Mouse (Mus musculus): ENCODE measurements around the gene Pdcd2l.
"Not testable (repeated sequence)": the region's sequence is repeated elsewhere in the genome, so short reads cannot be mapped to it uniquely, and the experiment has no call there.

The Pdcd2l gene

GRCm38 (mm10) chr7:34213281-34213680 is 16.8 kb upstream of the Pdcd2l start:
- no peak for DNase-seq (ENCODE audit: low read depth, low spot score)

GRCm38 (mm10) chr7:34208027-34208745 is 11.7 kb upstream of the Pdcd2l start:
- peak; percentile 57 for DNase-seq (ENCODE audit: low read depth, low spot score)

GRCm38 (mm10) chr7:34206331-34206730 is 9.9 kb upstream of the Pdcd2l start:
- no peak for DNase-seq (ENCODE audit: low read depth, low spot score)

- DNase-seq (ENCODE audit: low read depth, low spot score) = not testable (repeated sequence)
Measured at GRCm38 (mm10) chr7:34202147-34202546, 5.7 kb upstream of the Pdcd2l start.

DNA sequence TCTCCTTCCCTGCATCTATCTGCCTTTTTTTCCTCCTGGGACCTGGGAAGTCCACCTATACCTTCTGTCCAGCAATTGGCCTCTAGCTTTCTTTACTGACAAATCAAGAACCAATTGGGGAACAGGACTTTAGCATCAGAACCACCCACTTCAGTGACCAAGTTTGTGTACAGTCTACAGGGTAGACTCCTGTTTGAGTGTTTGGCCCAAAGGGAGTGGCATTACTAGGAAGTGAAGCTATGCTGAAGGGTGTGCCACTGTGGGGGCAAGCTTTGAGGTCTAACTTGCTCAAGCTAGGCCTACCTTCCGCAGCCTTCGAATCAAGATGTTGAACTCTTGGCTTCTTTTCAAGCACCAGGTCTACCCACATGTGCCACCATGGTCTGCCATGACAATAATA is 4.4 kb upstream of the Pdcd2l start:
- no peak for DNase-seq (ENCODE audit: low read depth, low spot score)

- peak; percentile 89 for DNase-seq (ENCODE audit: low read depth, low spot score)
Measured at GRCm38 (mm10) chr7:34198346-34198745, 1.9 kb upstream of the Pdcd2l start.

GRCm38 (mm10) chr7:34195632-34196031 is 829 bp downstream of the Pdcd2l start:
- DNase-seq (ENCODE audit: low read depth, low spot score) = peak; percentile 70

DNA sequence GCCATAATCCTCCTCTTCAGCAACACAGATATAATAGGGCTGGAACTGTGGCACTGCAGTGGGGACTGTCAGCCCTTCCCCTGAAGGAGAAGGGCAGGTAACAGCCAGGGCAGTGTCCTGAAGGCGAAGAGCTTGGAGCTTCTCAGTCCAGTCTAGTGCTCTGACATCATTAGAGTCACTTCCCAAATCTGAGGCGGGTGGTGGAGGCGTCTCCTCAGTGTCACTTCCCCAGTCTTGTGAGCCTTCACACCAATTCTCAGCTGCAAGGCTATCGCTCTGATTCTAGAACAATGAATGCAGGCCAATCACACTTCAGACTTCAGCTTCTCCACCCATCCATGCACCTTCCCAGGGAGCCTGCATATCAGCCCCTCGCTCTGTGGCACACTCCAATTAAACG is 3.6 kb downstream of the Pdcd2l start:
- no peak for DNase-seq (ENCODE audit: low read depth, low spot score)

DNA sequence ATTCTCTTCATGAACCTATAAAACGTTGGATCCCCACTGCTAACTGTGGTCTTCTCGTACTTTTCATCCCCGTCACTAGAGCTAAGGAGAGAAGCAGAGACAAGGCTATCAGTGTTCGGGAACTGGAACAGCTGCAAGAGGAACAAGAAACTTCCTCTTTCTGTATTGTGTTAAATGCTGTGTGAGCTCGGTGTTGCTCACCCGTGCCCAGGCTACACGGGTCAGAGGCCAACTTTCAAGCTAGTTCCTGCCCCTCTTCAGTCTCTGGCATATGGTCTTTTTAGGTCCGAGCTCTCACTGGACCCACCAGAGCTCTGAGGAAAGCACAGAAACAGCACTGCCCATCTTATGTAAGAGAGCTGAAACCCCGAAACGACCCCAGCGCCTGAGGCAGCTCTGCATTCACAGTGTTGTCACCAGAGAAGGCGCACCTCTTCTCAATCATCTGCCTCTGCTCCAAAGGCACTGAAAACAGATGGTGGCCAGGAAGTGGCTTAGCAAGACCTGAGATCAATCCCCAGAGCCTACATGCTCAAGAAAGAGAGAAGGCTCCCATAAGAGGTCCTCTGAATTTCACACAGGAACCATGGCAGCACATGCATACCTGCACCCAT is 7.0 kb downstream of the Pdcd2l start:
- DNase-seq (ENCODE audit: low read depth, low spot score) = no peak

DNA sequence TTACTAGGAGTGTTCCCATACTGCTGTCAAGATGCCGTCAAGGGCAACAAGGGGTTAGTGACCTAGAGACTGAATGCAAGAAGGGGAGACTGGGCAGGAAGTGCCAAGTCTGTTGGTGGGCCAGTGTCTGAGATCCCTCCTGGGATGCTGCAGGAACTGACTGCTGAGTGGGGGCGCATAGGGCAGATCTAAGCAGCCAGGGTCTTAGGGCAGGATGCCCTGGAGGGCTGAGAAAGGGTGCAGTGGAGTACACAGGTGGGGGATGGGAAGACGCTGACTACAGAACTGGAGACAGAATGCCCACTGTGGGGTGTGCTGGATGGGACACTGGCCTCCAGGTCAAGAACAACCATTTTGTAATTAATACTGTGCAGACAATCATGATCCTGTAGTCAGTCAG is 12.7 kb downstream of the Pdcd2l start:
- no peak for DNase-seq (ENCODE audit: low read depth, low spot score)

- peak; percentile 74 for DNase-seq (ENCODE audit: low read depth, low spot score)
Measured at GRCm38 (mm10) chr7:34183356-34183755, 13.1 kb downstream of the Pdcd2l start.

- DNase-seq (ENCODE audit: low read depth, low spot score) = not testable (repeated sequence)
Measured at GRCm38 (mm10) chr7:34176241-34176640, 20.2 kb downstream of the Pdcd2l start.

- peak; percentile 57 for DNase-seq (ENCODE audit: low read depth, low spot score)
Measured at GRCm38 (mm10) chr7:34172251-34172650, 24.2 kb downstream of the Pdcd2l start.

GRCm38 (mm10) chr7:34169454-34169853 is 27.0 kb downstream of the Pdcd2l start, which contains the start of gene Uba2:
Gene Uba2, minus strand, starts transcription at chr7:34169599.
- DNase-seq (ENCODE audit: low read depth, low spot score) = peak; percentile 98

GRCm38 (mm10) chr7:34168470-34169251 is 27.8 kb downstream of the Pdcd2l start:
- peak; percentile 92 for DNase-seq (ENCODE audit: low read depth, low spot score)

GRCm38 (mm10) chr7:34167766-34168469 is 28.5 kb downstream of the Pdcd2l start:
- peak; percentile 41 for DNase-seq (ENCODE audit: low read depth, low spot score)

DNA sequence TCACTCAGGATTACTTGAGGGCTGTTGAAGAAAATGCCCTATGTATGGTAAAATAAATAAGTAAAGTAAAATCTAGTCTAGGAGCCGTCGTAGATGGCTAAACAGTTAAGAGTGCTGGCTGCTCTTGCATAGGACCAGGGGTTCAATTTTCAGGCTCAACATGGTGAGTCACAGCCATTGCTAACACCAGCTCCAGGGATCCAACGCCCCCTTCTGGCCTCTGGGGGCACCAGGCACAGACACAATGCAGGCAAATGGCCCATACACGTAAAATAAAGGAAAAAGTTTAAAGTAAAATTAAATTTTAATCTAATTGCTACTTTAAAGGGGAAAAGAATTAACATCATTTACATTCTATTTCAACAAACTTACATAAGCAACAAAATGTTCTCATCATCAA is 29.6 kb downstream of the Pdcd2l start:
- DNase-seq (ENCODE audit: low read depth, low spot score) = peak; percentile 88

DNA sequence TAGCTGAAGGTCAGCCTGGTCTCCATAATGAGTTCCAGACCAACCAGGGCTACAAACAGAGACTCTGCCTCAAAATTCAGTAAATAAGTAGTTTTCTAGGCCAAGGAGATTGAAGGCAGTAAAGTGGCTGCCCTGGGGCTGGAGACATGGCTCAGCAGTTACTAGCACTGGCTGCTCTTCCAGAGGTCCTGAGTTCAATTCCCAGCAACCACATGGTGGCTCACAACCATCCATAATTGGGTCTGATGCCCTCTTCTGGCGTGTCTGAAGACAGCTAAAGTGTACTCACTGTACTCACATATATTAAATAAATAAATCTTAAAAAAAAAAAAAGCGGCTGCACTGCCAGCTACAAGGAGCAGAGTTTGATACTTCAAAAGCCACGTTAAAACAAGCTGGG is 30.5 kb downstream of the Pdcd2l start:
- peak; percentile 52 for DNase-seq (ENCODE audit: low read depth, low spot score)

- DNase-seq (ENCODE audit: low read depth, low spot score) = peak; percentile 60
Measured at GRCm38 (mm10) chr7:34164671-34165070, 31.8 kb downstream of the Pdcd2l start.

- DNase-seq (ENCODE audit: low read depth, low spot score) = no peak
Measured at GRCm38 (mm10) chr7:34159167-34159566, 37.3 kb downstream of the Pdcd2l start.

GRCm38 (mm10) chr7:34157994-34158393 is 38.5 kb downstream of the Pdcd2l start:
- DNase-seq (ENCODE audit: low read depth, low spot score) = no peak

- no peak for DNase-seq (ENCODE audit: low read depth, low spot score)
Measured at GRCm38 (mm10) chr7:34147193-34147592, 49.3 kb downstream of the Pdcd2l start.
